Mouse (Mus musculus): Measurements from ENCODE around the gene Ctbp1.

Ctbp1 gene

DNA sequence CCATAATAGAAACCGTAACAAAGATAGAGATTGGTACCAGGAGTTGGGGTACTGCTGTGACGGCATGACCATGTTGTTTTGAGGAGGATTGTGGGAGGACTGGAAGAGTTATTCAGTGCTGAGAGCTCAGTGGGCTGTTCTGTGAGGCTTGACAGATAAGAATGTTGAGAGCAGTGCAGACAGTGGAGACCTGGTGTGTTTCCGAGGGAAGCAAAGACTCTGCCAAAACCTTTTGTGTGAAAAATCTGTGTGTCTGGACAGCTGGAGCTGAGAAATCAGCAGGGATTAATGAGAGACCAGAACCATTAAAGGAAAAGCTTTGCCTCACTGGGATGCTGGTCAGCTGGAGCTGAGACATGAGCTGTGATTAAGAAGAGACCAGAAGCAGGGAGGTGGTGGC is 34.9 kb downstream of the Ctbp1 start:
- DNase-seq: no peak

DNA sequence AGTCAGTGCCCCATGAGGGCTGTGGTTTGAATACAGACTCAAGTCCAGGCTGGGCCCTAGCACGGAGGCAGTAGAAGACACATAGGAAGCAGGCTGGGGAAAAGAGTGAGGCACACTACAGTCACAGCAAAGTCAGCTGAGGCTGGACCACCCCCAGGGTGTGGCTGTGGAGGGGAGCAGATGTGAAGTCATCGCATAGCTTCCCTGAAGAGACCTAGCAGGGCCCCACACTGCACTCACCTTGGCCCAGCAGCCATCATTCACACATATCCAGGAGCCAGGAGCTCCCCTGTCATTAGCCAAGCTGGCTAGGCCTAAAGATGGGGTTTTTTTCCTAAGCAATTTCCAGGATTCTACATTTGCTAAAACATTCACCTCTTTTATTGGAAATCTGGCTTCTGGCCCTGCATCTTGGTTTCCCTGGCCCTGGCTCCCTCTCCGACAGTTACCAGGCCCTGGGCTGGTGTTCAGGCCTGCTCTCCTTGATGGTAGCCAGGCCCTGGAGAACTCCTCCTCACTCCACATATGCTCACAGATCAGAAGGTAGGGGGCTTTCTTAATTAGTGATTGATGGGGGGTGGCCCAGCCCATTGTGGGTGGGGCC is 35.6 kb downstream of the Ctbp1 start:
- DNase-seq: no peak

DNA sequence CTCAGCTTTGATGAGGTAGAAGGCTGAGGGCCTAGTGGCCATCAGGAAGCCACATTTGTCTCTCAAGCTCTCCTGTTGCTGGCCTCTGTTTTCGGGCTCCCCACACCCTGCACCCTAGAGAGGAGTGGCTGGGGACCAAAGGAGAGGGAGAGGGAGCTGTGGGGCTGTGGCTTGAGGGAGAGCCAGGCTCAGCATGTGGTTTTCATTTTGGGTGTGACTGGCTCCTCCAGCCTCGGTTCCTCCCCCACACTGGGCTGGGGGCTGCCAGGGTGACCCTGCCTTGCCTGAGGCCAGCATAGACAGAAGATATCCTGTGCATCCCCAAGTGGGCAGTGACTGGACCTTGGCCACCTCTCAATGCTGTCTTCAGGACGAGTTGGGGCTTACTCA is 36.5 kb downstream of the Ctbp1 start:
- DNase-seq: no peak

DNA sequence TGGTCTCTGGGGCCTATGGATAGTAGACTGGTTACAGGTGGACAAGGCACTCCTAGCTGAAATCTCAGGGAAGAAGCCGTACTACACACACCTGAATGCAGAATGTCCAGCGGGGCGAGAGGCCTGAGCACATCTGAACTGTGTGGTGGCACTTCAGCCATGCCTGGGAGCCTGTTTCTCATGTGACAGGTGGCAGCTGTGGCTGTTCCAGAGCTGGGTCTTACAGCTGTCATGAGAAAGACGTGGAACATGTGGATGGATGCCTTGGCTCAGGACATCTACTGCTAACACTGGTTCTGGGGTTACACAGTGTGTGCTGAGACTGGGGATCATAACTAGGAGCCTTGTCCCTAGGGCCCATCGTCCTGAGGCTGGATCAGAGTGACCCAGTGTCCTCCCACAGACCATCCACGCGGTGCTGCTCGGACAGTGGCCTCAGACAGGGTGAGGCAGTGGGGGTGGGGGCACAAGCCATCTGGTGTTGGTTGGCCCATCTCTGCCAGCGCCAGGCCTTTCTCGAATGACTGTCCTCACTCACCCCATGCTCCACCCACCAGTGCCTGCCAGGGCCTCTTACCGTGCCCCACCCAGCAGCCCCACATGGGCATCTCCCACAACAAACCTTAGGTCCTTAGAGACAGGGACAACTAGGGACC is 37.1 kb downstream of the Ctbp1 start:
- no peak for DNase-seq

DNA sequence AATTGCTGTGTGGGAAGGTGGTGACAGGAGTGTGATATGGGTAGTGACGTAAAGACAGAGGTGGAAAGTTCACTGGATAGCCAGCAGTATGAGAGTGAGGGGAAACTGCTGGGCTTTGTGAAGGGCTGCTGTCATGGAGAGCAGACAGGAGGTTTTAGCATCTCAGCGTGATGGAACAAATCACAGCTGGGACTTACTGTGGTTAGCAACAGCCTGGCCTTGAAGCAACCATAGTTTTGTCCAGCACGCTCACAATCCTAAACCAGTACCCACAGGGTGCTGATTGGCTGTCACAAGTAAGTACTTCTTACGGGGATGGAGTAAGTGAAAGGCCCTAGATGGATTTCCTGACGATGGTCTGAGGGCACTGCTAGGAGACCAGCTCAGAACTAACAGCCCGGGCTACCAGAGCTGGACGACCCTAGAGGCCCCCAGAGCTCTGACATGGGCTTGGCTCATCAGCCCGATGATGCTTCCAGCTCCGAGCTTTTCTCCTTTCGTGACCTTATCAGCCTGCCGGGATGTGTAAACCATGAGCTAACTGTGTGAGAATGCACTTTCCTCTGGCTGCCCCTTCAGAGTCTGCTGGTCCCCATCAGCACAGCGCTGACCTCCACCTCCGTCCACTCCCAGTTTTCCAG is 40.3 kb downstream of the Ctbp1 start:
- DNase-seq: no peak

DNA sequence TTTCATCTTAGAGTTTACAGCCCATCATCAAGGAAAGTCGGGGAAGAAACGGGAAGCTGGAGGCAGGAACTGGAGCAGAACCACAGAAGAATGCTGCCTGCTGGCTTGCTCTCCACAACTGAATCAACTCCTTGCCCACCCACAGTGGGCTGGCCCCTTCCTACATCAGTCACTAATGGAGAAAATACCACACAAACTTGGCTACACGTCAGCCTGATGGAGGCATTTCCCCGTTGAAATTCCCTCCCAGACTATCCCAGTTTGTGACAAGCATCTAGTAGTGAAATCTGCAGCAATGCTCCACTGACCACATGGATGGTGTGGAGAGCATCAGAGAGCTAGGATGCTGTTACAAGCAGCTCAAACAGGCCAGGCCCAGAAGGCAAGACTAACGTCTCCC is 42.0 kb downstream of the Ctbp1 start:
- DNase-seq: no peak

DNA sequence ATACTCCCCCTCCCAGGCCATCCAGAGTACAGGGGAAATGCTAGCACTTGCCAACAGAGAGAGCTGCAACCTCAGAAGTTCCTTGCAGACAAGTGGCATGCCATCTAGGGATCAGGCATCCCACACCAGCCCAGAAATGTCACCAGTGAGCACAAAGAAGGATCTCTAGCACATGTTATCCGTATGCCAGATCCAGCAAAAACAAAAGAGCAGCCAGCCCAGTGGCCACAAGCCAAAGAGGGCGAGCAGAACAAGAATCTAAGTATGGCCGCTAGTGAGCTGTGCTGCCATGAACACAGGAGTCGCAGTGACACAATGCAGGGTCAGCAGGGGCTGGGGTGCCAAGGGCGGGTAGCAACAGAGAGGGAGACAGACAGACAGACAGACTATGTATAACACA is 44.5 kb downstream of the Ctbp1 start:
- no peak for DNase-seq

DNA sequence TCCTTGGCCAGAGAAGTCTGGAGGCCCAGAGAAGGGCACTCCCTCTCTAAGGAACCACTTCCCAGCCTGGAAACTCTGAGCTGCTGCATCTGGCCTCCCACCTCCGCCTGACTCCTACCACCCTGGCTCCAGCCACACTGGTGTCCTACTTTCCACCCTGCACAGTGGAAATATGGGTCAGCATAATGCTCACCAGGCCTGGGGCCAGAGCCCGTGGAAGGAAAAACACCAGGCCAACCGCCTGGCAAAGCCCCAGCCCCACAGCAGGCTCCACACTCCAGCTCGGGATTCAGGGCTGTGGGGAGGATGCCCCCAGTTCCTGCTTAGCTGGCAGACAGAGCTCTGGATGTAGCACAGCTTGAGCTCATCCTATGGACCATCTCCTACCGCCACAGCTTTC is 46.4 kb downstream of the Ctbp1 start:
- no peak for DNase-seq

DNA sequence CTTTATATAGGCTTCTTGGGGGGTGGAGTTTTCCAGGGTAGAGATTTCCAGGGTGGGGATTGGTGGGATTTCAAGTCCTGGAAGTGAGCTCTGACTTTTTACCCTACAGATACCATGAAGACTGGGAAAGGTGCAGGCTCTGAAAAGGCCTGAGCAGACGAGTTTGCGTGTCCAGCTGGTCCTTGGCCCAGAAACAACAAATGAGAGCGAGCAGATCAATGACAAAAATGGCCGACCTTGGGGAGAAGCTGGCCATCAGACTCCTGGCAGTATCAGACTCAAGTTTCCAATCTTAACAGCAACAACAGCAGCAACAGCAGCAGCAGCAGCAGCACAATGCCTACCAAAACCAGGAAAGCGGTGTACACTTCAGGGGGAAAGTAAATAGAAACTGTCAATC is 49.1 kb downstream of the Ctbp1 start:
- no peak for DNase-seq

DNA sequence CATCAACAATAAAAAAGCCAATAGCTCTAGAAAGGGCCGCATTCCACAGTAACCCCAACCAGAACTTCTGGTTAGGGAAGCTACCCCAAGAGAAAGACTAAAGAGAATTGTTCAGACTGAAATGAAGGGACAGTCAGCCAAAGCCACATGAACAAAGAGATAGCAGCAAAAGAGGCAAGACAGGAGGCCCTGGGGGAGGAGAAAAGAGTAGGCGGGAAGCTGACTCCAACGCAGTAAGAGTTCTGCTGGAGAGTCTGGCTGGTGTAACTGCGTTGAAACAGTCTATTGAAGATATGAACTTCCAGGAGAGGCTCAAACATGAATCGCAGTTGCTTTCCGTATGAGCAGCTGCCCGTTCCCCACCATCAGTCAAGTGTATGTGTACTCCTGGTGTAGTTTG is 50.3 kb downstream of the Ctbp1 start:
- DNase-seq: no peak

DNA sequence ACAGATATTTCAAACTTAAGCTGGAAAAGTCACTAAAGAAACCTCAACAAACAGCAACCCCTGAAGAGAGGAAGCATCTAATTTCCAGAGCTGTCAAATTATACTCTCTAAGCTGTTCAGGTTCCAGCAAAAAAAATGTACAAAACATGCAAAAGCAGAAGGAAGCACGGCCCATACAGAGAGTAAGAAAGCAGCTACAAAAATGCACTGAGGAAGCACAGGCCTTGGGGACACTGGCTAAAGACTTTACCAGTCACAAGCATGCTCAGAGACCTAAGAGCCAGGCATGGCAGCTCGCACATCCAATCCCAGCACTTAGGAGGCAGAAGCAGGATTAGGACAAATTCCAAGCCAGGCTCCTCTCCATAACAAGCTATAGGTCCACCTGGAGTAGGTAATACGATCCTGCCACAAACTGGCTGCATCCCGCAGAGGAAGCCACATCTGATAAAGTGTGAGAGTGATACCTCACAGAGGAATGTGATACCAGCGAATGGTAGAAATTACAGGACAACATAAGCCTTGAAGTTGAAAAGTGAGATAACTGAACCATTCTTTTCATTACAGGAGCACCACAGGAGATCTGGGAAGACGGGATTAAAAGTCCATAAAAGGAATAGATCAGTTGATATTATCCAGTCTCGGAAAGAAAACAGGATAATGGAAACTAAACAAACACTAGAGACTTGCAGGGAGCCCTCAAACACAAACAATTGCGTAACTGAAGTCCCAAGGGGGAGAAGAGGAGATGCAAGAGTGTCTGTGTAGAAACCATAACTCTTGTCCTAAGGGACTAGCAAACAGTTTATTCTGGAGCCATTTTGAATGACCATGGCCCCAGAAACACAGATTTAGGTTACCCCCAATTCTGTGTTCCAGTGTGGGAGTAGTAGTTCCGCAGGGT is 51.7 kb downstream of the Ctbp1 start:
- no peak for DNase-seq

DNA sequence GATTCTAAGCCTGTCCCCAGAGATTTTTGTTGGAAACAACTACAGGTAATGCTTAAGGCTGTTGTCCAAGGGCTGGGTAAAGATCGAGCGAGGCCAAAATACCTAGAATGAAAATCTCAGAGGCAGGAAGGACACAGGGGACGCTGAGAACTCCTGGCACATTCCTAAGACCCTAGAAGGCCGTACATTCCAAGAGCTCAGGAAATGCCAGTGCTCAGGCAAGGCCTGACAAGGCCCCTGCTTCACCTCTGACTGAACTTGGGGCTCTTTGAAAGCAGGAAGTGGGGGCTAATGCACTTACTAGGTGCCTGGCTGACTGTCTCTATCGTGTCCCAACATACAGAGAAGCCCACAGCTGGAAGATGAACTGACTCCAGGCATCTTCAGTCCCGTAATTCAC is 52.4 kb downstream of the Ctbp1 start:
- no peak for DNase-seq

DNA sequence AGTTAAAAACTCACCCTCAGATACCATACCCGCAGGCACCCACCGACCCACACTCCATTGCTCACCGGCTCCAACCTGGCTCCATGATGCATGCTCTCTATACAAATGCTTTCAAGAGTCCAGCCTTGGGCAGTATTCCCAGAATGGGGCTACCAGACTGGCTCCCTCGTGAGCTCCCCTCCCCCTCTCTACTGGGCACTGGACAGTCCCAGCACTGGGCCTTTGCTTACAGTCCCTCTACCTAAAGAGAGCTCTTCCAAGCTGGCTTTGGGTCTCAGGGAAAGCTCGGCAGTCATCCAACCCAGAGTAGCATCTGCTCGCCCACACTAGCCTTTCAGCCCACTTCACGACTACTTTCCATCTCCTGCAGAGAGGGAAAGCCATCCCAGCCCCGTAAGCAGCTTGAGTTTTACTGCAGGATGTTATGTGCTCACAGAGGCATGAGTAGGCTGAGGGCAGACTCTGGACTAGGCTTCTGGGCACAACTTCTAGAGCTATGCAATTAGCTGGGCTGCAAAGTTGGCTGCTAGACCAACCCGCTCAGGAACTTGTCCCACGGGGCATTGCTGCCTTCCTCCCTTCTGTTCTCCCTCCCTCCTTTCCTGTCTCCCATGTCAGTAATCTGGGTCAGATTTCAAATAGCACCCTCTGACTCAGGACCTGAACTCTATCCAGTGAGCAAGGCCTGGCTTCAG is 54.3 kb downstream of the Ctbp1 start:
- DNase-seq: no peak

DNA sequence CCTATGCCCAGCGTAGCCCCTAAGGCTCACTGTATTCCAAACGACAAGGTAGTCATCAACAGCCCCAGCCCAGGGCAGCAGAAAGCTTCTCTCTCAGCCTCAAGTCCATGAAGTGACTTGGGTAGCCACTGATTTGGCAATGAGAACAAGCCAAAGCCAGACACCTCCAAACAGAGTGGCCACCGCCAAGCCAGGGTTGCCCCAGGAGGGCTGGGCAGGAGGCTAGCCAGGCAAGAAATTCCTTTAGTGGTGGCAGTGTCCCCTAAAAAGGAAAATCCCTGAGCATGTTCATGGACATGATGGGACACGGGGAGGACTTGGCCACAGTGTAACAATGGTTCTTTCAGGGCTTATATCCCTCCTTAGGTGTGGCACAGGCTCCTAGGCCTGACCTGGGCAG is 55.0 kb downstream of the Ctbp1 start:
- no peak for DNase-seq

DNA sequence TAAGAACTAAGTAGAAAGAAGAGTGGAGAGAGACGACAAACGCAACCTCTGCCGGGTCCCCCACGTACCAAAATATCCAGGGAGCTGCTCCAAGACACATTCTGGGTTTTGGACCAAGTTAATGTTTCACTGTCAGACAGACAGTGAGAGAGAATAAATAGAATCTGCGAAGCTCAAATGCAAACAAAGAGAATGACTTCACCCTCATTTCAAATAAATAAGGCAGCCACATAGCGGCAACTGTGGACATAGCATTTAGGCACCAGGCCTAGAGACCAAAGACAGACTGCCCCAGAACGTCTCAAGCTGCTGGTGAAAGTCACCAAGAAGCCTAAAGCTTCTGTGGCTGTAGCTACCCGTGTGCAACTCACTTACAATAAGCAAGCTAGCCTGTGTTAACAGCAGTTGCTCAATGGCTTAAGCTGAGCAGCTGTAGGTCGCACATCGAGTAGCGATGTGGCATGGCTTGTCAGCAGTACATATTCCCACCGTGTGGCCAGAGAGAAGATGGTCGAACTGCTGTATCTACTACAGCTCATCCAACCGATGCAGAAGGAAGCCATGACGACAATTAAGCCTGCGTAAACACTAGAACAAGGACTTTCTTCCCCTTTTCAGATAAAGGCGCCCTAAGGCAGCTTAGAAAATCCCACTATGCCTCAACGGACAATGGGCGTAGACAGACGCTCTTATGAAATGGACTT is 55.9 kb downstream of the Ctbp1 start:
- no peak for DNase-seq

DNA sequence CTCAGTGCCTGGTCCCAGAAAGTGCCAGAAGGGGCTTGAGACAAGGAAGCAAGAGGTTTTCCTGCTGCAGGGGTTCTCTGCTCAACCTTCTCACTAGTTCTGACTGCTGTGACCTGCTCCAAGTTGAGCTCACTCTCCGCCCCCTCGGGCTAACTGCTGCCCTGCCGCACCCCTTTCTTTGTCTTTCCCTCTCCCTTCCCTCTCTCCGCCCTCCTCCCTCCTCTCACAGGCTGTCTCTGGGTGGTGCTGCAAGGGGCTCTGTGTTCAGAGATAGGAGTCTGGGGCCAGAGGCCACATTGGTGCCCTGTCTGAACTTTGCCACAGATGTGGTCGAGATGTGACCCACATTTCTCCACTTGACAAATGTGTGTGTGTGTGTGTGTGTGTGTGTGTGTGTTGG is 56.7 kb downstream of the Ctbp1 start, which contains the start of gene Spon2:
Spon2 (minus strand) TSS at position 375 of the 400 bp plus-strand sequence.
- DNase-seq: no peak

DNA sequence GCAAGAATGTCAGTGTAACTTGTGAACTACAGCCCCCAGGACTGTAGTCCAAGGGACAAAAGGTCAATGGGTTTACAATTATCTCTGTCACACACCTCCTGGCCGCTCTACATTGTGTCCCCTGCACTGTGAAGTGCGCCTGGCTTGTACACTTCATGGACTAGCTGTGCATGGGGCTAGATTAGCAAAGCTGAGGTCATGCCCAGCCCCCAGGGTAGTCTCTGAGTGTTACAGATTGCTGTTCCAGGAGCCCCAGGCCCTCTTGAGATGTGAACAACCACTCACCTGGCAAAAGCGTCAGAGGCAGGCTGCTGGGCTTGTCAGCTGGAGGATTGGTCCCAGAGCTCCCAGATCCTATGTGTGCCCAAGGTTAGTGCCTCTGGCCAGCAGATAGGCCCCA is 57.1 kb downstream of the Ctbp1 start:
- DNase-seq: no peak

DNA sequence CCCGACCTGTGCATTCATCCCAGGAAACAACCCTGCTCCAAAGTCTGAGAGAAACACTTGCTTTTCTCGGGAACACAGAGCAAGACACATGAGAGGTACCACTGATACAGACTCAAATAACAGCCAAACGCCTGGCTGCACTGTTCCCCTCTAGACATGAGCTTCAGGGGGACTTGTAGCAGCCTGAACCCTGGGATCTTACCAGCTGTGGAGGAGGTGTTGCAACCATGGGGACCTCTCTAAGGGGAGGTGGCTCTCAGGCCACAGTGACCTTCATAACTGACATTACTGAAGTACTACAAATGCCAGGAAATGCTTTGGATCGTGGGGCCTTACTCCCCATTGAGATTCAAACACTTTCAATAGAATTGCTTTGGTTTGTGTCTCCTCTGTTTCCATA is 60.1 kb downstream of the Ctbp1 start:
- DNase-seq: no peak

DNA sequence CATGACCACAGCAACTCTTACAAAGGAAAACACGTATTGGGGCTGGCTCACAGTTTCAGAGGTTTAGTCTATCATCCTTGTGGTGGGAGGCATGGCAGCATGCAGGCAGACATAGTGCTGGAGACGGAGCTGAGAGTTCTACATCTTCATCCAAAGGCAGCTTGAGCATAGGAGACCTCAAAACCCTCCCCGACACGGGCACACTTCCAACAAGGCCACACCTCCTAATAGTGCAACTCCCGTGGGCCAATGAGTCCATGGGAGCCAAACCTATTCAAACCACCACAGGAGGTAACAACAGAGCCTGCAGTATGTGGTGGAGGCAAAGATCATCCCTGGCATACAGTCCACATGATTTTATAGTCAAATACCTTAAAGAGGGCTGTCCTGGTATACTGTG is 63.5 kb downstream of the Ctbp1 start:
- no peak for DNase-seq

DNA sequence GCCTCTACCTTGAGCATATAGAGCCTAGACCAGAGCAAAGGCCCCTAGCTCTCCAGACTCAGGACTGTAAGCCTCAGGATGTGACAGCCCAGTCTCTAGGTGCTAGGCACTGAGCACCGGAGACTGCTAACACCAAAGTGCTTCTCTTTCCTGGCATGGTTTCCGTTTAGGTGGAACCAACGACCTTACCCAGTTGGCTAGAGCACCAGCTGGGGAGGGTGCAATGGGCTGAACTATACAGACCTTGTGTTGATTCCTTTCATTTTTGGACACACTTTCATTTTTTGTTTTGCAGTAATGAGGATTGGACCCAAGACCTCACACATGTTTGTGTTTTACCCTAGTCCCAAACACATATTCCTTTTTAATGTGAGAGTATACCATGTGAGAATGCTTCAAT is 64.3 kb downstream of the Ctbp1 start:
- no peak for DNase-seq

DNA sequence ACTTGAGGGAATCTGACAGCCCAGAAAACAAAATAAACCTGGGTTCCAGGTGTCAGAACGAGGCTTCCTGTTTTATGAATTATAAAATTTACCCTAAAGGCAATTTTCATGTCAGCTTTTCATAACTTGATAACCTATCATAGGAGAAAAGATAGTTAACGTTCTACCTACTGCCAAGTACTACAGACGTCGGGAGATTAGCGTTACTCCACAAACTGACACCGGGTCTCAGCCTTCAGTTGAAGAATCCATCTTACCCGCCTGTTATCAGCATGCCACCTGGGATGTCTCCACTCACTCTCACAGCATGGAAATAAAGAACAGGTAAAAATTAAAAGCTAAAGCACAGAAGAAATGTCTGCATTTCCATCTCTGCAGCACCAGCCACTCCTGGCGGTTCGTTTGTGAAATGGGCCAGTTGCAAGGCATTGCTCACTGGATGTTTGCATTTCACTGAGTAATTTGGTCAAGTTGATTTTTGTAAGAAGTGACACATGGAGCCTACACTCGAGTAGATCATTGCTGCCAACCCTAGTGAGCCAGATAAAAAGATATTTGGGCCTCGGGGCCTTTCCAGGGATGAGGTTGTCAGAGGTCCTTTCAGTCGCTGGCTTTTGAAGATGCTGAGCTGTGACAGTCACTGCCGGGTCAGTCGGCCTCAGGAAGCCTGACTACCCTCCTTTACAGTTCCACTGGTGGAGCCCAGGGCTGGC is 66.1 kb downstream of the Ctbp1 start:
- DNase-seq: no peak

DNA sequence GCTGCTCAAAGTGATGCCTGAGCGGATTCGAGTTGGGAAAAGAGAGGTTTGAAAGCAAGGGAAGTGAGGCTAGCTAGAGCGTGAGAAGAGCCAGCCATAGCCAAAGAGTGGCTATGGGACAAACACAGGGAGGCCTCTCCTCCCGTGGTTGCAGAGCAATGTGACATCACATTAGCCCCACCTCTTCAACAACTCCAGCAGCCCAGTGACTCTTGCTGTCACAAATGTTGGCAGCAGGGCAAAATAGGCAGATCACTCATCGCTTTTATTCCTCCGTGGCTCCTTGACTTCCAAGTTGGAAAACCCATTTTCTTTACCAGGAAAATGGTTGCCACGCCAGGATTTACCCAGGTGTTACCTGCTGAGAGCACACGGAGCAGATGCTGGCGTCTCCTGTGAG is 67.7 kb downstream of the Ctbp1 start:
- no peak for DNase-seq

Measured in thymus, postnatal 36 days (tissue).